Mouse (Mus musculus): ENCODE results near the gene Zfp850.

- TF ChIP-seq CTCF (IDR thresholded peaks at IDR 0.05; ENCODE audit: borderline replicate concordance, extremely low read depth, insufficient read depth, insufficient read length), result no peak
- no peak for TF ChIP-seq POLR2A (IDR thresholded peaks at IDR 0.05; ENCODE audit: borderline replicate concordance, extremely low read depth, insufficient read depth, insufficient read length, poor library complexity, severe bottlenecking)
These were observed 3.6 kb downstream of the Zfp850 start for GRCm38 (mm10) chr7:28010271-28010670.
